Mouse (Mus musculus) testis, postnatal 14 days (tissue): ENCODE data around the gene Pigt.

Source experiments
- DNase-seq: peaks from one replicate; pipeline ENCODE4 v3.0.0; 2021; ENCODE audit warnings: low spot score

Gene Pigt

DNA sequence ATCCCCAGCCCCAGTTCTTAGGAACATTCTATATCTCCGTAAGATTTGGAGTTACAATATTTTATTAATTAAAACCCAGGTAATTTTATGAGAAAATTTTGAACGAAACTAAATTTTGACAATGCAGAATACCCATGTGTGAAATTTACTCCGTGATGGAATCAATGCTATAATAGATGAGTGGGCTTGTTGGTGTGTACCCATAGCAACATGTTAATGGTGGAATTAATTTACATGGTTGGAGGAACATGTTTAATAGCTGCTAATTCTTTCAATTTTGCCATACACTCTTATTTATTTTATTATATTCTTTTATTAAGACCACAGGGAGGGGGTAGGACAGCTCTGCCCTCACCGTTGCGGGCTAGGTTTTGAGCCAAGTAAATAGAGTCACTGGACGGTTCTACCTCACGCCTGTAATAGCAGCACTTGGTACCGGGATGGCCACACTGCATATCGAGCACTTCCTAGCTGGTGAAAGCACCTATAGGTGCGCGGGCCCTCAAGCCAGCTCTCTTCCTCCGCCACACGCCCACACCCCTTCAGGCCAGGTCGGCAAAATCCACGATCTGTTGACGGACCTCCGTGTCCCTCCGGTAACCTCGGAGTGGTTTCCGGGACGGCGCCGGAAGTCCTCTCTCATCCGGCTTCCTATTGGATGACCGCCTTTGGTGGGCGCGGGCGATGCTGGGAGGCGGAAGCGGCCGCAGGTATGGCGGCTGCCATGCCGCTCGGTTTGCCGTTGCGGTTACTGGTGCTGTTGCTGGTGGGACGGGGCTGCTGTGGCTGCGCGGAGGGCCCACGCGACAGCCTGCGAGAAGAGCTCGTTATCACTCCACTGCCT lies at the start of gene Pigt:
Pigt (plus strand) TSS at position 674 of the 844 bp plus-strand sequence.
- DNase-seq = peak; percentile 90

DNA sequence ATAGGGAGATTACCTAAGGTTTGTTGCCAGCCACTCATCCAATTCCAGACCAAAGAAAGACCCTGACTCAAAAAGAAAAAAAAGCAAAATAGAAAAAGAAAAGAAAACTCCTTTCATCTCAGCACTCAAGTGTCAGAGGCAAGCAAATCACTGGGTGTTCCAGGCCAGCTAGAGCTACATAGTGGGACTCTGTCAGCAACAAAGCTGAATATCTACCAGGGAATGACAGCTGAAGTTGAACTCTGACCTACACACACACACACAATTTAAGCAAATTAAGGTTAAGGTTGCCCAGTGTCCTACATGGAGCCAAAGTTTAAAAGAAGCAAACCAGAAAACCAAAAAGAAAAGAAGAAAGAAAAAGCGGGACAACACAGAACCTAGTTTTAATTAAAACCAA lies 49.2 kb upstream of the Pigt start:
- no peak for DNase-seq

DNA sequence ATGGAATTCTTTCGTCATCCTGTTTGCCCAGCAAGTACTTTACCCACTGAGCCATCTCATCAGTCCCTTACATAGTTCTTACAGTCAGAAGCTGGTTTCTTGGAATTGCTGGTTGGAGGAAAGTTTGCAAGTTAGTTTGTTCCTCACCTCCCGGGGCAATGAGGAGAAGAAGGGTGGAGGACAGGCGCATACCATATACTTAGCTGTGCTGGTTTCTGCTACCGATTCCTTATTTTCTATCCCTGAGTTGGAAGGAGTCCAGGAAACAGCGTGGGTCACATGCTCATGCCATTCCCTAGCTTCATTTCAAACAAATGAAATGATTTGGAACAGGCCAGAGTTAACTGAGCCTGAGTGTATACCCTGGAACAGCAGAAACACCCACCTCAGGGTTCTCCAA lies 48.4 kb upstream of the Pigt start:
- DNase-seq = no peak

DNA sequence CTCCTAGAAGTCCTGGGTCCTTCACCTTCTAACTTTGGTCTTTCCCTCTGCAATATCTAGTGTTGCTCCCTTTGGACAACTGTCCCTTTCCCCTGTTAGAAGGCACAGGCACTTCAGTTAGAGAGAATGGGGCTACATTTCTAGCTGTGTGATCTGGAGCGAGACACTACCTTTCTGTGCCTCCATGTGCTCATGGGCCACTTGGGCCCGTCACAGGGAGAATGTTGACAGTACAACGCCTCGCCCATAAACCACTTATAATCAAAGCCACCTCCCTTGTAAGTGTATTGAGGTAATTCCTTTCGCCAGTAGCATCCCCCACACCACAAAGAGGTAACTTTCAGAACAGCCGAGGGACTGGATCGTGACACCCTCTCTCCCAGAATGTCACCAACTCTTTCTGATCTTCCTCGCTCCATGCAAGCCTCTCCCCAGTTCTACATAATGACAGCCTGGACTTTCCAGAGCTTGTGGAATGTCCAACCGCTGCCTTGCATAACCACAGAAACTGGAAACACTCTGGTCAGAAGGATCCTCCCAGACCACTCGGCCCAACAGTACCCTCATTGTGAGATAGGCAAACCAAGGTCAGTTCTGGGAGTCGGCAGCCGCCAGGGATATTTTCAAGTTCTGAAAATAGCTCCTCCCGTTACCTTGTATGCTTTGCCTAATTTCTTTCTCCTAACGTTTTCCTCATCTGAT lies 47.8 kb upstream of the Pigt start:
- peak; percentile 68 for DNase-seq

DNA sequence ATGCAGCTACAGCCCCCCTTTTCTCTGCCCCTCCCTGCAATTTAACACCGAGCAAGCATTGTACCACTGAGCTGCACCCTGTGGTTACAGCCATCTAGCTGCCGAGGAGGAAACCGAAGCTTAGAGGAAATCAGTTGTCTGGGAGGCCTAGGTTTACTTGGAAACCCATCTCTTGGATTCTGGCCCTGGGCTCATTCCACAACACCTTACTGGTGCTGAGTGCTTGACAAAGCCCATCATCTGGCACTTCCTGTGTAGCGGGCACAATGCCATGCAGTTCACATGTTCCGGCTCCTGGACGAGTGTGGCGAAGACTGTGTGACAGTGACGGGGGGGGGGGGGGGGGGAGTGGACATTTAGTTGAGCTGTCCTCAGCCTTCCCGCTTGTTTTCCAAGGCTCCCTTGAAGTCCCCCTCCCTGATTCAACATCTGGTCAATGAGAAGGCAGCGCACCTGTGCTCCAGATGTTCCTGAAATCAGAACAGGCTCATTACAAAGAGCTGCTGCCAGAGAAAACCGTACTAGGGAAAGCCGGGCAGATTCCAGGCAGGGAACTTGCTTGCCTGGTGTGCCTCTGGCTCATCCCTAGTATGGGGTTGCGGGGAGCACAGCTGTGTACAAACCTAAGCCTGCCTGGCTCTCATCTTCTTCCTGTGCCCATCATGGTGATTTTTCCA lies 45.2 kb upstream of the Pigt start:
- no peak for DNase-seq

DNA sequence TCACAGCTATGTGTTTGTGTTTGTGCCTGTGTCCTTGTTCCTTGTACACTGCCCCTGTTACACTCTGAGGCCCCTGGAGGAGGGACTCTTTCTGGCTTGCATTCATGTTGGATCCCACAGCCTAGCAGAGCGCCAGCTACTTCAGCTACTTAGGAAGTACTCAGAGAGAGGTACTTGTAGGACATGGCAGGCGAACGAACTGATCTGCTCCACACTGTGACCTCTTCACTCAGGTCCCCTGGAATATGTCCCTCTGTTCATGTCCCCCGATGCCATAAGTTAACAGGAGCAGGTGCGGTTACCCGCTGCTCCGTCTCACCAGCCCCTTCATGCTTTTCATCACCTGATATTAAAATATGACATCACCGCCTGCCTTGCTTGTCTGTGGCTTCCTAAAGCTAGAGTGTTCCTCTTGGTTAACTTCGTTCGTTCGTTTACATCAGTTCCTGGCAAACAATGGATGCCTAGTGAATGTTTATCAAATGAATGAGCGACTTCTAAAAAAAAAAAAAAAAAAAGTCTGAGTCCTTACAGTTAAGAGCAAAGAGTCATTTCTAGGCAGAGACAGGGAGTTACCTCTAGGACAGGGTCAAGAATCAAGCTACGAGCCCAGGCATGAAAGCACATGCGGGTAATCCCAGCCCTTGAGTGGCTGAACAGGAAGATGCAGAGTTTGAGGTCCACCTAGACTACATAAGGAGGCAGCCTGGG lies 44.1 kb upstream of the Pigt start:
- no peak for DNase-seq

DNA sequence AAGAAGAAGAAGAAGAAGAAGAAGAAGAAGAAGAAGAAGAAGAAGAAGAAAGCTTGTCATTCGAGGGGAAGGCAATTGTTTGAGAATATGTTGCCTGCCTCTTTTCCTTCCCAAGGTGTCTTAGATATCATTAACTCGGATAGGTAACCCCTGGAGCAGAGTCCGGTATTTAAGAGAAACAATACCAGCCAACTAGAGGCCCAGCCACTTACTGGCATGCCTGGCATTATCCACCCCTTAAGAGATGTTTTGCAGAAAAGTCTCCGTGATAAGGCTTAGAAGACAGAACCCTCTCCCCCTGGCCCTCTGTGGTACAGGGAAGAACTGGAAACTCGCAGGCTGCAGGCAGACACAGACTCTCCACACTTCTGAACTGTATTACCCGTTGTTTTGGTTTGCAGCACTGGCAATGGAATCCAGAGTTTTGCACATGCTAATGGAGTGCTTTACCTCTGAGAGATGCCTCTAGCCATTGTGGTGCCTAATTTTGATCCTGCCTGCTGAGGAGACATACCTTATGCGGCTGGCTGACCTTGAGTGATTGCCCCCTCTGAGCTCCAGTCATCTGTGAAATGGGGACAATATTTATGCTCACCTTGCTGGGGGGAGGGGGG lies 43.3 kb upstream of the Pigt start:
- no peak for DNase-seq

DNA sequence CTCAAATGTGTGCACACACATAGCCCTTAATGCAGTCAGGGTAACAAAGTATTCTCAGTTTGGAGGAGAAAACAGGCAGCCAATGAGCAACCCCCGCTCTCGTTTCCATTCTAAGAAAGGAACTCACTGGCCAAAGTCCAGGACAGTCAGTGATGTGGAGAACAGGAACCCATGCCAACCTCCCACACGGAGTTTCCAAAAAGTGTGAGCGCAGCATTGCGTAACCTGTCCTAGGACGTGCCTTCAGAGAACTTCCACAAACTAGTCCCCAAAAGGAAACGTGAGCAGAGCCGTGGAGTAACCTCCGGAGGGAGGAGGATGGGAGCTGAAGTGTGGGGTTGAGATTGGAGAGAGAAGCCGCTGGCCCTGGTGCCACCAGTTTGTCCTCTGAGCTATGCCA lies 42.5 kb upstream of the Pigt start:
- DNase-seq = peak; percentile 74

DNA sequence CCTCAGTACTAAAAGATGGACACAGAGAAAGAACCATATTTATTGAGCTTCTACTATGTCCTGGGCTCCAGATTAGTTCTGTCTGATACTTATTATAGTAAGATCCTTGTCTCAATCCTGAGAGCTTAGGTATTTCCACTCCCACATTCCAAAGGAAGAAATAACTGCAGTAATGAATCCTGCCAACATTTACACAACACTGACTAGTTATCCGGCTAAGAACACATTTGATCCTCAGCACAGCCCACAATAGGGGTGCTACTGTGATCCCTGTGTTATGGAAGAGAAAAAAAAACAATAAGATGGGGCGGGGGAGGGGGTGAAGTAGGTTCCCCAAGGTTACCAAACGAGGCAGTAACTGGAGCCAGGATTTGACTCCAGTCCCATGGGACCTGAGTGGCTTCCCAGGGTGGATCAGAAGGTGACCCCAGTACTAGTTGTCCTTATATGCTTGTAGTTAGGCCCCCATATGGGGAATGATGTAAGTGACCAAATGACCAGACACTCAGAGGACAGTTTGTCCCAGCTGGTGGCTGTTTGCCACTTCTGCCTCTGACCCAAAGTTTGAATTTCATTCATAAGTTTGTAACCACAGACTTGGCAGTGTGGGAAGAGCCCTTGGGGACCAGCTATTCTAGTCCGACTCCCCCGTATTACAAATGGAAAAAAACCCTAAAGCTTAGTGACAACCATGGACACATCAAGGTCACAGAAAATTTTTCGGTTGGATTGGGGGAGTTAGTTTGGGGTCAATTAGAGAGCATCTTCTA lies 41.7 kb upstream of the Pigt start:
- peak; percentile 74 for DNase-seq

DNA sequence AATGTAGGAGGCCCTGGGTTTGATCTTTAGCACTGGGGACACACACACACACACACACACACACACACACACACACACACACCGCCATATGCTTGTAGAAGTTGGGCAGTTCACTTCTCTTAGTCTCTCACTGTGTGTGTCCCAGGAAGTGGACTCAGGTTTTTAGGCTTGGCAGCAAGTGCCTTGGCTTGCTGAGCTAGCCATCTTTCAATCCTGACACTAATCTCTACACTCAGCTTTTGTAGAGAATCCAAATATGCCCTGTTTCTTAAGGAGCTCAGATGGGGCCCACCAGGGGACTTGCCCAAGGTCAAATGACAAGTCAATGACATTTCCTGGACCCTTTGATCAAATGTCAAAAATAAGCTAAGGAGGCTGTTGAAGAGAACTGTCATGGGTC lies 40.9 kb upstream of the Pigt start:
- DNase-seq = no peak

DNA sequence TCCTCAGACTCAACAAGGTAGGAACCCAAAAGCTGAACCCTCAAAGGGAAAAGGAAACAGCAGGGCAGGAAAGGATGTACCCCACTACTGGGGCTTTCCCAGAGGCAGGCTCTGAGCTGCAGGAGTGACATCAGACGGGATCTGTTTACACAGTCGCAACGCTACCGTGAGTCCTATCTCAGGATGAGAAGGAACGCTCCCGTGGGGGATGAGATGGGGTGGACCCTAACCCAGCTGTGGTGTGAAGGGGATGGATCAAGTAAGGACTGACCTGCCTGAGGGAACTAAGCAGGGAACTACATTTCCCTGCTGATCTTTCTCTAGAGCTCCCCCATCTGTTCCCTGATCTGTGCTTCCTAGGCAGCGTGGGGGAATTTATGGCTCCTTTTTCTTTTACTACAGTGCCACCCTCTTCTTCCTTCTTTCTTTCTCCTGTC lies 40.4 kb upstream of the Pigt start, which contains the start of gene Sys1:
Sys1 (plus strand) TSS at position 101 of the 437 bp plus-strand sequence.
- no peak for DNase-seq

DNA sequence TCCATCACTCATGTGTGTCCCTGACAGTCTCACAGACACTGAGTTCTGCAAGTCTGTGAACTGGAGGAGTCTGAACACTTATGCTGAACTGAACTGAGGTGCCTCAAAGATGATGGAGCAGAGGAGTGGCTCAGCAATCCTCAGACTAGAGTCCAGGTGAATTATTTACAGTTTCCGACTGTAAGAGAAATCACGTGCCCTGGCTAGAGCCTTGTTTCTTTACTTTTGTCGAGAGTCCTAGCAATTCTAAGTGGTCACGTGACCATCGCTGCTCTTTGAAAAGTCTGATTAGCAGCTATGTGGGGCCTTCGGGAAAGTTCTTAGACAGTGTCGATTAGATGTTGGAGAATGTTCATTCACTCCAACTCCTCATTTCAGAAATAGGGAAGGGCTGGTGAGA lies 39.4 kb upstream of the Pigt start:
- no peak for DNase-seq

DNA sequence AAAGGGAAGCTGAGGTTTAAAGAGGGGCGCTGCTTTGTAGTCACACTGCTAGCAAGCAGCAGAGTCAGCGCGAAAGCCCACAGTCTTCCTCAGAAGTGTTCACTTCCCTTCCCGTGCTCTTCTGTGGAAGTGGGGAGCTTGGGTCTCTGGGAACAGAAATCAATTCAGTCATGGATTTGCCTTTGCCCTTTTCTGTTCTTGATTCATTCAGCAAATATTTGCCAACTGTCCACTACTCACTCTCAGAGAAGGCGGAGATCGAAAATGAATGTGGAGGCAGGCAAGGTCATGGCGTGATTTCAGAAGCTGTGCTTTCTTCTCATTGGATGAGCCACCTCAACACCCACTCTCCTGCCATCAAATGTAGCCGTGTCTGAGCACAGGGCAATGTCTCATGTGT lies 38.8 kb upstream of the Pigt start:
- DNase-seq = no peak

DNA sequence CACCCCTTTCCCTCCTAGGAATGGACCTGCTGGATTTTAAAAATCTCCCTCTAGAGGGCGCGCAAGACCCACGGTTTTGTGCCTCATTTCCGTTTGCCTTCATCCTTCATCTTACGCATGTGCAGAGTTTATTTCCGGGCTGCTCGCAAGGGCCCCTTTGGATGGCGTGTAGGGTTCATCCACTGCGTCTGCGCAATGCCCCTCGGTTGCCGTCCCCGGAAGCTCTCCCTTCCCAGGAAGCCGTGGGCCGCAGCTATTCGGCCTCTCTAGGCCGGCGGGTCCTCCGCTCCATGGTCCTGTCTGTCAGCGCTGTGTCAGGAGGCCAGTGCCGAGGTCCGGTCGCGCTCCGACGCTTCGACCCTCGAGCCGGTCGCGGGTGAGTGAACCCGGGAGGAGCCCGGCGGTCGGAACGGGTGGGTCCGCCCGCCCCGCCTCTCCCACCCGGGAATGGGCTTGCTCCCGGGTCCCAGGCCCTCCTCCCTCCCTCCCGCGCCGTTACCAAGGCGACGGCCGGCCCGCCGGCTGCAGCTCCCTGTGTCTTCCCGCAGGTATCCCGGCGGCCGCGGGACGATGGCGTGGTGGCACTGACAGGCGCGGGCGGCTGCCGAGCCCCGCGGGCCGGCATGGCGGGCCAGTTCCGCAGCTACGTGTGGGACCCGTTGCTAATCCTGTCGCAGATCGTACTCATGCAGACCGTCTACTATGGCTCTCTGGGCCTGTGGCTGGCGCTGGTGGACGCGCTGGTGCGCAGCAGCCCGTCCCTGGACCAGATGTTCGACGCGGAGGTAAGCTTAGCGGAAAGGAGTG lies 36.4 kb upstream of the Pigt start, which contains the start of gene Gm20458:
Gm20458 (plus strand) TSS at position 223 of the 807 bp plus-strand sequence.
- DNase-seq = peak; percentile 99

DNA sequence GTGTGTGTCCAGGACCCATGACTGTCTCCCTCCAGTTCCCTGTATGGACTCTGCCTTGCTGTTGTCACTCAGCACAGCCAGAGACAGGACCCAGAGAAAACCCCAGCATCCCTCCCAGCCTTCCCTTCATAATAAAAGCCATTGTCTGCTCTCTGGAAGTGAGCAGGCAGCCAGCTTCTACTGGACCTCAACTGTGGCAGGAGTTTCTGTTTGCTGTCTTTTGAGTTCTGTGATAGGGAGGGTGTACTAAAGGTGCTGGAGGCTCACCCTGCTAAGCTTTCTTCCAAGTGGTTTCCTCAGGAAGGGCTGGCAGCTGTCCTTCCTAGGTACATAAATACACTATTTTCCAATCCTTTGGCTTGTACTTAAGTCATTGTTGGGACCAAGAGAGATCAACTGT lies 32.2 kb upstream of the Pigt start:
- no peak for DNase-seq

DNA sequence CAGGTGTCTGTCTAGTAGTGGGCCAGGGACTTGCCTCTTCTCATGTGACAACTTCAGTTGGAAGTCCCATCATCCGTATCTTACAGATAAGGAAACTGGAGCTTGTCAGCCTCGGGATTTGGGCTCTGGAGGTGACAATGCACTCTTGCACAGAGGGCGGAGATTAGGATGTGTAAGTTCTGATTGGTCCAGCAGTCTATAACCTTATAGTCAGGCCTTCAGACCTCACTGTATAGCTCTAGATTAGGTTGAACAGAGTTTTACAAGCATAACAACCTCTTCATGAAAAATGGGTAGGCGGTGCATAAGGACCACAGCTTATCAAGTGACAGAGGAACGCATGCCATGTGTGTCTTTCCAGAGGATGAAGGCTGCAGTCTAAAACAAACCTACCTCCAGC lies 30.5 kb upstream of the Pigt start:
- no peak for DNase-seq

DNA sequence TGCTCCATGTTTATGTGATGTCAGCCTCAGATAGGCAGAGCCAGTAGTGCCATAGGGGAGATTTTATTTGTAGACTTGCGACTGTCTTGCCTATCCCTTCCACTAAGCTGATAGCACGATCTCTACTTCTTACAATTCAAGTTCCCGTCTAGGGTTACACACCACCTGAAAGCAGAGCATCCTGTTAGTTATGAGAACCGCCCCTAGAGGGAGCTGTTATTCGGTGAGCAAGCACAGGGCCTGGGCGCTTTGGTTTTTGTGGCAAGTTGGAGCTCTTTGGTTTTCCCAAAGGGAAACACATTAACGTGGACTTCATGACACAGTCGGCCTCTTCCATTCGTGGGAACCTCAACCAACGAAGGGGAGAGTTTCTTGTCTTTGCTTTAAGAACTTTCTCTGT lies 27.1 kb upstream of the Pigt start:
- peak; percentile 42 for DNase-seq

DNA sequence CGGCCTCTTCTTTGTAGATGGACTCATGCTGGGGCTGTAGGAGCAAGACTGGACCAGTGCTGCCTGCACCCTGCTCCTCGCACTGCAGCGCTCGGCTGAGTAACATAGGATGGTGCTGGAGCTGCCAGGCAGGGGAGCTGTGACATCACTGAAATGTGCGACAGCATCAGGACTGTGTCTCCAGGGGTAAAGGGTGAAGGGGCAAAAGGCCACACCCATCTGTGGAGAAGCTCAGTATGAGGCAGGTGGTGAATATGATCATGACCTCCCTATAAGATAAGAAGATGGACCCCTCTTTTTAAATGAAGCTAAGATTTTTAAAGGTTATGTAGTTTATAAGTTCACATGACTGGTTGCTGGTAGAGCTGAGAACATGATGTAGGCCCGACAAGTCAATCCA lies 23.7 kb upstream of the Pigt start, which contains the start of gene Trp53tg5:
Trp53tg5 (minus strand) TSS at position 101 of the 400 bp plus-strand sequence.
- DNase-seq = no peak

DNA sequence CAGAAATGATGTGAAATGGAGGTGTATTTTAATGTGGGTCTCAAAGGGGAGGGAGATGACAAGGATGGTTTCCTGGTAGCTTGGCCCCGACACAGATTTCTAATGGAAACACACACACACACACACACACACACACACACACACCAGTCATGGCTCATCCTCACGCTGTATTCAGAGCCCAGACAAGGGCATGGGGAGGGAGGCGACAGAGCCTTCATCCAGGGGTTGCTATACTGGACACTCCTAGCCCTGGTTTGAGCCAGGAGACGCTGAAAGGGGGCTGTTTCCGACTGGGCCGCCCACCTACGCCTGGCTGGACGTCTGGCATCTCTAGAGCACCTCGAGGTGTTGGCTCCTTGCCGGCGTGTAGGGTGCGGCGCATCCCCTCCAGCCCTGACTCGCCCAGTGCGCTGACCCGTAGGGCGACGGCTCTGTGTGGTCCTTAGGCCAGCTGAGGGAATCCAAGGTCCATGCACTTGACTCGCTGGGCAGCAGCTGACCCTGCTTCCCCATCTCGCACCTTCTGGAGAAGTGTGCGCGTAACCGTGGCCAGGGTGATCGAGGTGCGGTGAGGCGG lies 11.6 kb upstream of the Pigt start, which contains the start of gene Dbndd2:
Dbndd2 (plus strand) TSS at position 426 of the 577 bp plus-strand sequence.
- DNase-seq = peak; percentile 54
